Mouse (Mus musculus) kidney, postnatal 14 days (tissue): ENCODE data around the gene Acod1.

Experiments
- DNase-seq: peaks from one replicate; pipeline ENCODE4 v3.0.0; 2022; ENCODE audit warnings: mixed read lengths

Acod1 gene

GRCm38 (mm10) chr14:103073825-103074224, 27.0 kb downstream of the Acod1 start:
- no peak for DNase-seq

GRCm38 (mm10) chr14:103075166-103075565, 28.4 kb downstream of the Acod1 start:
- no peak for DNase-seq

GRCm38 (mm10) chr14:103077272-103078005, 30.7 kb downstream of the Acod1 start:
- DNase-seq = no peak

GRCm38 (mm10) chr14:103078006-103078912, 31.5 kb downstream of the Acod1 start:
- DNase-seq = no peak

GRCm38 (mm10) chr14:103079209-103079977, 32.6 kb downstream of the Acod1 start:
- no peak for DNase-seq

GRCm38 (mm10) chr14:103085840-103086533, 39.2 kb downstream of the Acod1 start:
- DNase-seq = no peak

GRCm38 (mm10) chr14:103086671-103087324, 40.0 kb downstream of the Acod1 start:
- no peak for DNase-seq

GRCm38 (mm10) chr14:103087846-103088245, 41.1 kb downstream of the Acod1 start:
- DNase-seq = no peak

GRCm38 (mm10) chr14:103088624-103089023, 41.8 kb downstream of the Acod1 start:
- DNase-seq = peak; percentile 67

GRCm38 (mm10) chr14:103093236-103093635, 46.5 kb downstream of the Acod1 start:
- DNase-seq = no peak

- DNase-seq = no peak
Measured at GRCm38 (mm10) chr14:103093670-103094069, 46.9 kb downstream of the Acod1 start.

GRCm38 (mm10) chr14:103095036-103095435, 48.3 kb downstream of the Acod1 start:
- DNase-seq = no peak

- DNase-seq = no peak
Measured at GRCm38 (mm10) chr14:103095826-103096225, 49.0 kb downstream of the Acod1 start.

- DNase-seq = peak; percentile 21
Measured at GRCm38 (mm10) chr14:103096621-103097020, 49.8 kb downstream of the Acod1 start.

GRCm38 (mm10) chr14:103098213-103098586, 51.4 kb downstream of the Acod1 start:
- DNase-seq = no peak

GRCm38 (mm10) chr14:103098587-103099235, 51.9 kb downstream of the Acod1 start:
- DNase-seq = peak; percentile 93

GRCm38 (mm10) chr14:103099238-103099933, 52.6 kb downstream of the Acod1 start, which contains the start of gene Fbxl3:
Fbxl3 (minus strand) TSS chr14:103099566.
- DNase-seq = peak; percentile 97

GRCm38 (mm10) chr14:103100296-103100695, 53.5 kb downstream of the Acod1 start:
- no peak for DNase-seq

- no peak for DNase-seq
Measured at GRCm38 (mm10) chr14:103101171-103101570, 54.4 kb downstream of the Acod1 start.

- DNase-seq = peak; percentile 61
Measured at GRCm38 (mm10) chr14:103102246-103102645, 55.5 kb downstream of the Acod1 start.
